Mouse (Mus musculus) heart, postnatal 10 days (tissue): ENCODE measurements around the gene Slc15a3. TPM values are rescaled to one million over a fixed set of nuclear protein-coding genes. Genes with fewer than 3 reads are reported as not detected.

ENCODE experiments used
- DNase-seq, 2 experiments: peaks; one replicate each; pipeline ENCODE4 v3.0.0; 2021
- intact Hi-C: fragments of 180-260 bp; cut with DNase I; formaldehyde crosslinking; loops from one replicate; pipeline ENCODE4 v1.15.1; 2025
- total RNA-seq, 2 experiments: library from RNA; stranded (reverse); gene quantifications; 2 replicates each; pipeline ENCODE4 v1.2.3; 2021

Gene Slc15a3
- total RNA-seq, 2 experiments from 2014 or later = 2.6 to 3.0 TPM

DNA sequence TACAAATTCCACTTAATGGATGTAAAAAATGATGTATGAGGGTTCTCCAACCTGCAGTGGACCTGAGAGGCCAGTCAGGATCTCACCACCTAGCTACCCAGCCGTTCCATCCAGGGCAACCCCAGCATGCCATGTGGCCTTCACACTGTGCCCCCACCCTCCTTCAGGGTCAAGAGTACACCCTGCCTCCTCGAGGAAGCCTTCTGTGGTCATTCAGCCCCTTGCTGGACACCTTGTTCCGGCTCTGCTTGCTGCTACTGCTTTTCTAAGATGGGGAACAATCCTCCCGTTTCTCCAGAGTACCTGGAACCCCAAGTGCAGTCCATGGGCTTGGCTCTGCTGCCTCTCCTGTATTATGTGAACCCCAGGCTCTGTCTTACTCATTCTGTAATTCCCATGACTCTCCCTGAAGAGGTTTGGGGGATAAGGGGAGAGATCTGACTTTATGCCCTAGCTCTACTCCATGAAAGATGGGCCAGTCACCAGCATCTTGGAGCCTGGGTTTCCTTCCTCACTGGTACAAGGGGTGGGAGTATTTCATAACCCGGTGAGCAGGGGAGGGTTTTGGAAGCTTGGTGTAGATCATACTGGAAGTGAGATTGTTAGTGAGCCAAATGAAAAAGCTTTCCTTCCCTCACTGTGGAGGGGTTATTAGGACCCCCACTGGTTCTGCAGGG lies 28.6 kb downstream of the Slc15a3 start:
- intact Hi-C loops = no loop called here

DNA sequence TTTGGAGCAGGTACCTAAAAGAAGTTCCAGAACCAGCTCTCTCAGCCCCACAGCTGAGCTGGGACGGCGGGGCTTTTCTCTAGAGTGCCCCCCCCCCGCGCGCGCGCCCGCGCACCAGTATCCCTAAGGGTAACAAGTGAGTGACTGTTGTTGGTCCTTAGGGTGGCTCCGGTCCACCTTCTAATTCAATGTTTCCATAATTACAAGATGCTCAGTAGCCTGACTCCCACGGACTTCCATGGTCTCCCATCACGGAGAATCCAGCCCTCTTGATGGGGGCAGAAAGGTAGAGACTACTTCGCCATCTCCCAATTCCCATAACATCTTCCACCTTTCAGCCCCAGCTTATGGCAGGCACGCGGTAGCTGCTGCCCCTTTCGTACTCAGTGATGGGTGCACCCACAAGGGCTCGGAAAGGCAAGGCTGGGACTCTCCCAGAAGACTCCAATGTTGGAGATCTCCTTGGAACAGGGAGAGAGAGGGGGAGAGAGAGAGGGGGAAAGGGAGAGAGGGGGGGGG lies 29.2 kb downstream of the Slc15a3 start:
- peak in 1 of 2 experiments; percentile 35 for DNase-seq
- intact Hi-C loops = no loop called here

More for the DNA sequence above, 28.6 kb downstream of the Slc15a3 start:
- no peak for DNase-seq

DNA sequence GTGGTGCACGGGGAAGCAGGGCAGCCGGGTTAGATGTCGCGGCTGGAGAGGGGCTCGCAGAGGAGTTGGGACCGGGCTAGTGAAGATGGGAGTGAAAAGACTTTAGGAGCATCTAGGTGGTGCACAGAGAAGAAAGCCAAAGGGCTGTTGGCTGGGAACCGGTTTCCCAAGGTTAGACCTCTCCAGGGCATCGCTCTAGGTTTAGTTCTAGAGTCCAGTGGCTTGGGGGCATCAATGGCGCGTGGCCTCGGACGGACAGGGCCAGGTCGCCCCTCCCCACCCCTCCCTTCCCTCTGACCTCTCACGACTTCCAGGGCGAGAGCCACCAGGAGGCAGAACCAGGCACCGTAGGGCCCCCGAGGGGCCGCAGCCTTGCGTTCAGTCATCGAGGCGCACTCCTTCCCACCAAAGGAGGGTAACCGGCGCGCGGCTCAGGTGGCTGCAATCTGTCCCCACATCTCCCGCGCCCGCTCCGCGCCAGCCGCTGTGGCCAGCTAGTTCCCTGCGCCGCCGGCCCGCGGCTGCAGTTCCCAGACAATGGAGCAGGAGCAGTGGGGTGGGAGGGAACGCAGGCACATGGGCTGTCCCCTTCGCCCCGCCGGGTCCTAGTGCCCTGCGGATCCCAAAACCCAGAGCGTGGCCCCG lies 29.8 kb downstream of the Slc15a3 start:
- DNase-seq = peak; percentile 85 to 86
- intact Hi-C loops = no loop called here

DNA sequence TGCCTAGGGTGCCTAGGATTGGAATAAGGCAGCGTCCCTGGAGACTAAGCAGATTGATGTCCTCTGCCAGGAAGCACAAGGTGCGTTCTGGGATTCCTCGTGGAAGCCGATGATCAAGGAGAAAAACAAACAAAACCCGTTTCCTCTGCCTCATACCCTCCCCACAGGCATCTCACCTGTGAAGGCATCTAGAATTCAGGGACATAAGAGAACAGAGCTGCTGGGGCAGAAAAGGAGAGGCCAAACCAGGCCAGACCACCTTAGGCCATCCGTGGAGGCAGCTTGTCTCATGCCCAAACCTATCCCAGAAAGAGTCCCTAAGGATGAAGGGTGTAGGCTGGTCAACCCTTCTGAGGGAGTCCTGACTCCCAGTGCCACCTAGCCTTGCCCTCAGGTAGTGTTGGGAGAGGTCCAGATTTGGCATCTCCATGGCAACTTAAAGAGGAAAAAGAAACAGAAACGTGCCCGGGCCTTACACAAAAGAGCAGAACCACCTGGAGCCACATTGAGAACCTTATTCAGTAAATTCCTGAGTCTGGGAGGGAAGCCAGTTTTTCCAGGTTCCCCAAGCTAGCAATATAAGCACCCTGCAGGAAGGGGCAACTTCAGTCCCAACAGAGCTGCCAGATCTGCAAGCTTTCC lies 30.5 kb downstream of the Slc15a3 start, which contains the start of gene Tmem132a:
Gene Tmem132a, minus strand, starts transcription at position 55 of the 642 bp plus-strand sequence.
- intact Hi-C loops = no loop called here
- DNase-seq = peak in 1 of 2 experiments; percentile 29

- intact Hi-C loops = no loop called here
- no peak for DNase-seq
Observed at GRCm38 (mm10) chr19:10870676-10871075, 31.1 kb downstream of the Slc15a3 start.

DNA sequence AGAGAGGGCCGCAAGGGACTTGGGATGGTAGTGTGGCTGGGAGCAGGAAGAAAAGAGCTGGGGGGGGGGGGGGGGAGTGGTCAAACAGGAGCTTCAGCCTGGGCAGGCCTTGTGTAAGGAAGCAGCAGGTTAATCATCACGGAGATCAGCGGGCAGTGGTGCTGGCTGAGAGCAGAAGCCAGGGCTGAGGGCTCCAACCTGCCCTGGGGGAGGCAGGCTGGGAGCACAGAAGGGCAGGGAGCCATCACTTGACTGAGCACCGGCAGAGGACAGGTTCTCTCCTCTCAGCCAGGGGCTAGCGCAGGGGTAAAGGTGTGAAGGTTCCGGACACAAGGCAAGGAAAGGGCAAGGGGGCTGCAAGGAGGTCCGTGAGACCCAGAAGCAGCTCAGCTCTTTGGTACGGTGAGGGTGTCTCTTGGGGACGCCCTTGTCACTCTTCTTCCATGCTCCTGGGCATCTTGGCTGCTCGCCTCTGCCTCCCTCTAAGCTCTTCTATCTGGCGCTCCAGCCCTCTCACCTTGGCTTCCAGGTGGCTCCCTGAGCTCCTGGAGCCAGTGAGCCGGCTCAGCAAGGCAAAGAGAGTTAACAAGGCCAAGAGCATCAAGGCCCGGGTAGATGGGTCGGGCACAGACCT lies 31.9 kb downstream of the Slc15a3 start:
- intact Hi-C loops = no loop called here
- DNase-seq = no peak

GRCm38 (mm10) chr19:10878201-10878837 lies 38.8 kb downstream of the Slc15a3 start:
- DNase-seq = no peak
- intact Hi-C loops = no loop called here

GRCm38 (mm10) chr19:10880085-10880974 lies 40.8 kb downstream of the Slc15a3 start:
- intact Hi-C loops = loop anchor here (1.0 kb wide), 1 partner anchor 163 kb away; no protein-coding TSS in a partner anchor
- DNase-seq = peak; percentile 62 to 71

GRCm38 (mm10) chr19:10880975-10881425 lies 41.5 kb downstream of the Slc15a3 start:
- intact Hi-C loops = loop anchor here (1.0 kb wide), 1 partner anchor 164 kb away; no protein-coding TSS in a partner anchor
- peak; percentile 60 to 64 for DNase-seq

DNA sequence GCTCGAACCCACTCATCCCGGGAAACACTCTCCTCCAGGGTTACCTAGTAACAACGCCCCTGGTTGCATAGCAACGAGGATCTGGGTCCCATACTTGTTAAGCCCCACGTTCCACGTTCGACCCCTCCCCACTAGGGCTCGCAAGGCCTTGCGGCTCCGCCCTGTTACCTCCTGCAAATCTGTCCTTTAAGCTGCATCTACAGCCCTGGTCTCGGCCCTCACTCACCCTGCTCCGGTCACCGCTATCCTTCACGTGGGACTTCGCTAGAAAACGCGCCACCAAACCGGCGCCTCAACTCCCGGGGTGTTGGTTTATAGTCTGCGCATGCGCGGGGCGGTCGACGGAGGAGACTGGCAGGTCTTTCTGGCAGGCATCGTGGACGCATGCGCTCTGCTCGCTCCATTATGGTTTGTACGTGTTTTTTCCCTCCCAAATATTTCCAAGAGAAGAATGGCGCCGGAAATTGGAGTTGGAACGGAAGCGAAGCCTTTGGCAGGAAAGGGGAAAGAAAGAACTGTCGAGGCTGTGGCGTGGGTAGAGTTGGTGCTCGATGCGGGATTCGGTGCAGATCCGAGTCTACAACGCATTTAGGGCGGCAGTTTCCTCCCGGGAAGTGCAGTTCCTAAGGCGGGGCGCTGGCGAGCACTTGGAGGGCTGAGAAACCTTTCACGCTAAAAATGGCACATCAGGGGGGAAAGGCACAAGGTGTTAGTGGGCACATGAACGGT lies 42.1 kb downstream of the Slc15a3 start, which contains the start of gene Tmem109:
Gene Tmem109, minus strand, starts transcription at position 576 of the 729 bp plus-strand sequence.
- intact Hi-C loops = no loop called here

GRCm38 (mm10) chr19:10892201-10892600 lies 52.7 kb downstream of the Slc15a3 start:
- no peak for DNase-seq
- intact Hi-C loops = no loop called here

More for the DNA sequence above, 42.1 kb downstream of the Slc15a3 start, which contains the start of gene Tmem109:
- peak; percentile 95 to 96 for DNase-seq

GRCm38 (mm10) chr19:10895016-10895528 lies 55.5 kb downstream of the Slc15a3 start, which contains the start of gene Prpf19:
TSS of gene Prpf19 (plus strand) at chr19:10895231.
- peak; percentile 99 for DNase-seq
- intact Hi-C loops = no loop called here

DNA sequence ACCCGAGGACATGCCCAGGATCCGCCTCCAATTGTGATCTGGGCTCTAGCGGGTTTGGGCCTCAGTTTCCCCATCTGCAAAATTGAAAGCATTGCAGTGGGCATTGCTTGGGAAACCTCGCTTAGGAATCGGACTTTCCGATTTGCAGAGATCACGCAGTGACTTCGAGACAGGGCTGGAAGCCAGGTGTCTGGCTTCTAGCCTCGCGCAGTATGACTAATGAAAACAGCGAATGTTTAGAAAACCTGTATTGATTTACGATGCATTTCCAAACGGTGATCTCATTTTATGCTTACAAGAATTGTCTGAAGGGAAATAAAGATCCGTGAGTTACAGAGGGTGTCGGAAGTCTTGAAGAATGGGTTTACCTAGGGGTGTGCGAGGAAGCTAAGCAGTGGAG lies 56.2 kb downstream of the Slc15a3 start:
- intact Hi-C loops = no loop called here
- DNase-seq = no peak

- intact Hi-C loops = no loop called here
- DNase-seq = peak; percentile 28 to 31
Observed at GRCm38 (mm10) chr19:10896849-10897248, 57.3 kb downstream of the Slc15a3 start.

DNA sequence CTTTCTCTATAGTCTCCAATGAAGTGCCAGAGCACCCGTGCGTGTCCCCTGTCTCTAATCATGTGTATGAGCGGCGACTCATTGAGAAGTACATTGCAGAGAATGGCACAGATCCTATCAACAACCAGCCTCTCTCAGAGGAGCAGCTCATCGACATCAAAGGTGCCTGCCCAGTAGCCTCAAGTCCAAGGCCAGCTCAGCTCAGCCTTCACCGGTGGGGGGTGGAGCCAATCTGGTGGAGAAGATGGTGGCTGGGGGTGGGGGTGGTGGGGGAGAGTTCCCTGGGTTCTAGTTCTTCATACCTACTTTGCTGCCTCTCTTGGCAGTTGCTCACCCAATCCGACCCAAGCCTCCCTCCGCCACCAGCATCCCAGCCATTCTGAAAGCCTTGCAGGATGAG lies 58.0 kb downstream of the Slc15a3 start:
- no peak for DNase-seq
- intact Hi-C loops = no loop called here

DNA sequence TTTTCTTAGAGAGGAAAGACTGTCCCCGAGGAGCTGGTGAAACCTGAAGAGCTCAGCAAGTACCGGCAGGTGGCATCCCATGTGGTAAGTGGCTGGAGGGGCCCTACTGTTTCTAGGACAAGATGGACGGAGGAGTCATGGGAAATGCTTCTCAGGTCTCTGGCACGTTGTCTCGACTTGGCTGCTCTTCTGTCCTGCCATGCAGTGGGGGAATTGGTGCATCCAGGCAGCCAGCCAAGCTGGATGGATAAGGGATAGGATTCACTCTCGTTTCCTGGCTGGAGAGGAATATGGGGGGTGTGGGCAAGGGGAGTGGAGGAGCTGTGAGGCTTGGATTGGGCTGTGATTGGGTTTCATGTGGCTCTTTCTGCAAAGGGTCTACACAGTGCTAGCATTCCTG lies 60.8 kb downstream of the Slc15a3 start:
- DNase-seq = peak; percentile 81 to 82
- intact Hi-C loops = no loop called here

GRCm38 (mm10) chr19:10901046-10901445 lies 61.5 kb downstream of the Slc15a3 start:
- intact Hi-C loops = no loop called here

DNA sequence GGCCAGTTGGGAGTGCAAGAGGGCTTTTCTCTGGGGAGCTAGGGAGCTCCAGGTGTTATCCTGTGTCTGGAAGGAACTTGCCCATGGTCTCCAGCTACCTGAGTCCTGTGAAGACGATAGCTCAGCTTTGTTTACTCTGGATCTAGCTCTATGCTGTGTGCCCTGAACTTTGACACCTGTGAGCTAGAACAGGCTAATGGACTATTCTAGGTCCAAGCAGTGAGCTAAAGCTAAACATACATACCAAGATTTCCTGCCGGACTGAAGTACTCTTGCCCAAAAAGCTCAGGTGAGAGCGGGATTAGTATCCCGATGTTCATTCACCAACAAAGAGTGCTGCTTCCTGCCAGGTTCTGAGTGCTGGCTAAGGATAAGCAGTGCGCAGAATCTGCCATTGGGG lies 65.0 kb downstream of the Slc15a3 start:
- DNase-seq = no peak
- intact Hi-C loops = no loop called here

More at GRCm38 (mm10) chr19:10901046-10901445, 61.5 kb downstream of the Slc15a3 start:
- DNase-seq = no peak
